Mouse (Mus musculus): ENCODE results near the gene Ei24. TPM values are rescaled to one million over a fixed set of nuclear protein-coding genes. Genes with fewer than 3 reads are reported as not detected.

Gene Ei24
- total and polyA plus RNA-seq, 2 experiments from 2014 or later: 94.0 to 103 TPM

DNA sequence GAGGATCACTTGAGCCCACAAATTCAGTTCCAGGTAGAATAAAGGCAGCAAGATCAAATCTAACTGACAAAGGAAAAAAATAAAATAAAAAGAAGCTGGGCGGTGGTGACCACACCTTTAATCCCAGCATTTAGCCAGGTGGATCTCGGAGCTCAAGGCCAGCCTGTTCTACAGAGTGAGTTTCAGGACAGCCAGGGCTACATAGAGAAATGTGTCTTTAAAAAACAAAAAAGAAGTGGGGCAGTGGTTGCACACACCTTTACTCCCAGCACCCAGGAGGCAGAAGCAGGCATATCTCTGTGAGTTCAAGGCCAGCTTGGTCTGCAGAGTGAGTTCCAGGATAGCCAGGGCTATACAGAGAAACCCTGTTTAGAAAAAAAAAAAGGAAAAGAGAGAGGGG, 4.8 kb upstream of the Ei24 start:
- no peak for ATAC-seq (ENCODE audit: low FRiP score)
- 90% methylated on average over 2 of the region's 2 CpGs for WGBS
- Histone ChIP-seq H3K4me1 (ENCODE audit: insufficient read depth, low read length) (no peaks in the 10 kb centered on the region), H3K36me3 (ENCODE audit: insufficient read depth, low read length) (no peaks in the 10 kb centered on the region), H3K9ac (replicated peaks; ENCODE audit: low read length, poor library complexity, severe bottlenecking) (no peak overlapping the region), H3K27me3 (ENCODE audit: insufficient read depth, low read length) (no peaks in the 10 kb centered on the region), H3K27ac (ENCODE audit: low read depth, low read length) (no peak overlapping the region), H3K4me3 (ENCODE audit: low read depth, low read length) (no peak overlapping the region), H3K9me3 (ENCODE audit: low read length) (no peaks in the 10 kb centered on the region), H3K4me2 (ENCODE audit: low read depth, low read length, poor library complexity, severe bottlenecking) (no peak overlapping the region)
- no peak for DNase-seq (ENCODE audit: low spot score)
- no peak for TF ChIP-seq CTCF (IDR thresholded peaks at IDR 0.05)

DNA sequence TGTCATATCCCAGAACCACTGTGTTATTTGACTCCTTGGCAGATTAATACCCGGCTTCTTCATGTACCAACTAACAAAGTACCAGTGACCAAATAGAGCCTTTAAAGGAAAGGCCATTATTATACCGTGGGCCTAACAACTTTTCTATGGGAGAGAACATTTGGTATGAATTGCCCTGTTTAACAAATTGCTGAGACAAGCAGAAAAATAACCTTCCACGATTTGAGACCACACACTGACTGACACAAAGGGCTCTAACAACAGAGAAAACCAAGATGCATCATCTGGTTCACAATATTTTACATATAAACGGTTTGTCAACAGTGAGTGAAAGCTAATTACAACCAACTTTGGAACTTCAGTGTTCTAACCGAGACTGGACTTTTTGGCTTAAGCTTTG, 969 bp downstream of the Ei24 start:
- peaks cover 6% of the 10 kb centered on the region; the same call in 1 of the 2 replicates for H3K4me1 ChIP-seq (ENCODE audit: insufficient read depth, low read length)
- no peak for TF ChIP-seq CTCF (IDR thresholded peaks at IDR 0.05)
- peak overlapping the region; percentile 93 for H3K9ac ChIP-seq (replicated peaks; ENCODE audit: low read length, poor library complexity, severe bottlenecking)
- H3K4me3 ChIP-seq (ENCODE audit: low read depth, low read length): peak overlapping the region; percentile 95
- peak overlapping the region; percentile 80; the same call in 1 of the 2 replicates for H3K27ac ChIP-seq (ENCODE audit: low read depth, low read length)
- DNase-seq (ENCODE audit: low spot score): no peak
- no peaks in the 10 kb centered on the region for H3K27me3 ChIP-seq (ENCODE audit: insufficient read depth, low read length)
- 0 out of 2 replicates have a peak, but pooled peaks cover 5% of the 10 kb centered on the region for H3K36me3 ChIP-seq (ENCODE audit: insufficient read depth, low read length)
- 12% methylated on average over 5 of the region's 5 CpGs for WGBS
- H3K9me3 ChIP-seq (ENCODE audit: low read length): no peaks in the 10 kb centered on the region
- peak overlapping the region; percentile 77 for H3K4me2 ChIP-seq (ENCODE audit: low read depth, low read length, poor library complexity, severe bottlenecking)
- ATAC-seq (ENCODE audit: low FRiP score): no peak

DNA sequence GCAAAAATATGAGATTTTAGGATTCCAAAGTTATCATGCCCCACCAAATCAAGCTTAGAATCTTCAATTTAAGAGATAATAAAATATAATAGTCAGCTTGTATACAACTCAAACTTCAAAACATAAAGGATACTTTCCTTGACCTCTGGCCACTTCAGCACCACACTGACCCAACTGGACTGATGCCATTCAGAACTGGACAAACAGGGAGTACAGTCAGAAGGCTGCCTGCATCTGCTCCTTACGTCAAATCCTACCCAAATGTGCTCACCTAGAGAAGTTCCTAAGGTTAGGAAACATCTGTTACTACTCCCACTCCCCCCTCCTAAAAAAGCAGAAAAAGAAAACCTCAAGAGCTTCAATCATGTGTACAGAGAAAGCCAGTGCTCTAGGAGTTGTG, 1.6 kb downstream of the Ei24 start:
- DNase-seq (ENCODE audit: low spot score) (no peak), ATAC-seq (ENCODE audit: low FRiP score) (no peak)
- WGBS: 89% methylated on average over 1 of the region's 1 CpGs
- H3K4me1 ChIP-seq (ENCODE audit: insufficient read depth, low read length): peaks cover 6% of the 10 kb centered on the region; the same call in 1 of the 2 replicates
- H3K27ac ChIP-seq (ENCODE audit: low read depth, low read length): no peak overlapping the region
- H3K4me2 ChIP-seq (ENCODE audit: low read depth, low read length, poor library complexity, severe bottlenecking): peak overlapping the region; percentile 77
- H3K9ac ChIP-seq (replicated peaks; ENCODE audit: low read length, poor library complexity, severe bottlenecking): no peak overlapping the region; the same call in 1 of the 2 replicates
- no peaks in the 10 kb centered on the region for H3K27me3 ChIP-seq (ENCODE audit: insufficient read depth, low read length)
- H3K9me3 ChIP-seq (ENCODE audit: low read length): no peaks in the 10 kb centered on the region
- 0 out of 2 replicates have a peak, but pooled peaks cover 8% of the 10 kb centered on the region for H3K36me3 ChIP-seq (ENCODE audit: insufficient read depth, low read length)
- H3K4me3 ChIP-seq (ENCODE audit: low read depth, low read length): peak overlapping the region; percentile 95; the same call in 1 of the 2 replicates
- no peak for TF ChIP-seq CTCF (IDR thresholded peaks at IDR 0.05)

DNA sequence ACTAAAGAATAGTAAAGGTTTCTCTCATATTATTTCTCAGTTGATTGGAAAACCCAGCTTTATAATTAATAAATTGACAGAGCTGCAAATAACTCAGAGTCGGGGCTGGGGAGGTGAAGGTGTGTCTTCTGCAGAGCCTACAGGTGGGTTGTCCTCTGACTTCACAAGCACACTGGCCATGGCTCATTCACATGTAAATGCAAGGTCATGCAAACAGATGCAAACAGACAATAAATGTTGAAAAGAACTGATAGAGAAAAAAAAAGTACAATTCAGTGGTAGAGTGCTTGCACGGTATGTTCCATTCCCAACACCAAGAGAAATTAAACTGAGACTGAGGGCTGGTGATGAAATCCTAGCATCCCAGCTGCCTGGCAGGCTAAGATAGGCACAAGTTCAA, 2.7 kb downstream of the Ei24 start:
- H3K9me3 ChIP-seq (ENCODE audit: low read length): no peaks in the 10 kb centered on the region
- peaks cover 6% of the 10 kb centered on the region; the same call in 1 of the 2 replicates for H3K4me1 ChIP-seq (ENCODE audit: insufficient read depth, low read length)
- TF ChIP-seq CTCF (IDR thresholded peaks at IDR 0.05): no peak
- DNase-seq (ENCODE audit: low spot score) (no peak), ATAC-seq (ENCODE audit: low FRiP score) (no peak)
- WGBS: 78% methylated on average over 2 of the region's 2 CpGs
- H3K27ac ChIP-seq (ENCODE audit: low read depth, low read length): no peak overlapping the region
- H3K27me3 ChIP-seq (ENCODE audit: insufficient read depth, low read length): no peaks in the 10 kb centered on the region
- no peak overlapping the region for H3K4me3 ChIP-seq (ENCODE audit: low read depth, low read length)
- H3K9ac ChIP-seq (replicated peaks; ENCODE audit: low read length, poor library complexity, severe bottlenecking): no peak overlapping the region
- H3K36me3 ChIP-seq (ENCODE audit: insufficient read depth, low read length): 0 out of 2 replicates have a peak, but pooled peaks cover 11% of the 10 kb centered on the region
- no peak overlapping the region for H3K4me2 ChIP-seq (ENCODE audit: low read depth, low read length, poor library complexity, severe bottlenecking)

DNA sequence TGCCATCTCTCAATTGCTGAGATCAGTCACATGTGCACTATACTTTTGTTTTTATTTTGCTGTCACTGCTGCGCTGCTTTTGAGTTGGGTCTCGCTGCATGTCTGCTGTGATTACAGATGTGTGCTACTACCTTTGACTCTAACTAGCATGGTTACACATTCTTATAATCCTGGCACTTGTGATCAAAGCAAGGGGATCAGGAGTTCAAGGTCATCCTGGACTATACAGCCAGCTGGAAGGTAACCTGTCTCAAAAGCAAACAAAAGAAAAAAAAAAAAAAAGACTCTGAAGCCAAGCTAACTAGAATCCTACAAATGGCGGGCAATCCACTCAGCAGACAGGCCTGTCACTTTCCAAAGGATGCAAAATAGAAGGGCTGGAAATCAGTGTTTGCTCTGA, 5.0 kb downstream of the Ei24 start:
- TF ChIP-seq CTCF (IDR thresholded peaks at IDR 0.05): no peak
- H3K9ac ChIP-seq (replicated peaks; ENCODE audit: low read length, poor library complexity, severe bottlenecking): no peak overlapping the region
- peaks cover 6% of the 10 kb centered on the region; the same call in 1 of the 2 replicates for H3K4me1 ChIP-seq (ENCODE audit: insufficient read depth, low read length)
- no peaks in the 10 kb centered on the region for H3K27me3 ChIP-seq (ENCODE audit: insufficient read depth, low read length)
- ATAC-seq (ENCODE audit: low FRiP score): no peak
- WGBS: 89% methylated on average over 3 of the region's 3 CpGs
- H3K9me3 ChIP-seq (ENCODE audit: low read length): no peaks in the 10 kb centered on the region
- H3K27ac ChIP-seq (ENCODE audit: low read depth, low read length): no peak overlapping the region
- H3K36me3 ChIP-seq (ENCODE audit: insufficient read depth, low read length): peaks cover 17% of the 10 kb centered on the region
- no peak overlapping the region for H3K4me2 ChIP-seq (ENCODE audit: low read depth, low read length, poor library complexity, severe bottlenecking)
- H3K4me3 ChIP-seq (ENCODE audit: low read depth, low read length): no peak overlapping the region
- DNase-seq (ENCODE audit: low spot score): no peak

DNA sequence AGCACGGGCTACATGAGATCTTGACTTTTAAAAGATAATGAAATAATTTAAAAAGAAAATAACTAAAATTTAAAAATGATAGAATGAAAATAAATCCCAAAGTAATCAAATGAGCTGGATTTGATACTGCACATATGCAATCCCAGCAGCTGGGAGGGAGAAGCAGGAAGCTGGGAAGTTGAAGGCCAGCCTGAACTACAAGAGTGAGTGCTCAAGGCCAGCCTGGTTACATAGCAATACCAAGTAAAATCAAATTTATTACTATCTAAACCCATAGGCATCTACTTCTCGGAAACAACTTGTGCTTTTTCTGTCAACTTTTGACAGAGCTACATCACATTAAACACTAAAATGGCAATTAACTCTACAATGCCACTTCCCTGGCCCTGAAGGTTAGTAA, 13.3 kb downstream of the Ei24 start:
- H3K27ac ChIP-seq (ENCODE audit: low read depth, low read length): no peak overlapping the region
- TF ChIP-seq CTCF (IDR thresholded peaks at IDR 0.05): no peak

More for the DNA sequence above, 13.3 kb downstream of the Ei24 start:
- Histone ChIP-seq H3K36me3 (ENCODE audit: insufficient read depth, low read length) (peaks cover 51% of the 10 kb centered on the region), H3K9me3 (ENCODE audit: low read length) (no peaks in the 10 kb centered on the region), H3K4me1 (ENCODE audit: insufficient read depth, low read length) (no peaks in the 10 kb centered on the region), H3K9ac (replicated peaks; ENCODE audit: low read length, poor library complexity, severe bottlenecking) (no peak overlapping the region), H3K4me2 (ENCODE audit: low read depth, low read length, poor library complexity, severe bottlenecking) (no peak overlapping the region), H3K4me3 (ENCODE audit: low read depth, low read length) (no peak overlapping the region), H3K27me3 (ENCODE audit: insufficient read depth, low read length) (no peaks in the 10 kb centered on the region)
- 95% methylated on average over 2 of the region's 2 CpGs for WGBS
- DNase-seq (ENCODE audit: low spot score) (no peak), ATAC-seq (ENCODE audit: low FRiP score) (no peak)
